Mouse (Mus musculus): ENCODE results near the gene Gm16181.
"Not testable (repeated sequence)": the region's sequence is repeated elsewhere in the genome, so short reads cannot be mapped to it uniquely, and the experiment has no call there.

Gene Gm16181

GRCm38 (mm10) chr17:35232659-35233058 is 12.0 kb downstream of the Gm16181 start:
- DNase-seq (ENCODE audit: low spot score in 2 of 2), result no peak

GRCm38 (mm10) chr17:35233114-35233980 is 12.7 kb downstream of the Gm16181 start, which contains the start of gene Atp6v1g2:
TSS of gene Atp6v1g2 (plus strand) at chr17:35233660.
- no peak for DNase-seq (ENCODE audit: low spot score in 2 of 2)

- not testable (repeated sequence) for DNase-seq (ENCODE audit: low spot score in 2 of 2)
Observed at GRCm38 (mm10) chr17:35234090-35234489, 13.5 kb downstream of the Gm16181 start.

GRCm38 (mm10) chr17:35234903-35235302 is 14.3 kb downstream of the Gm16181 start:
- DNase-seq (ENCODE audit: low spot score in 2 of 2), result no peak

GRCm38 (mm10) chr17:35235614-35236389 is 15.2 kb downstream of the Gm16181 start, which contains the start of gene Nfkbil1:
TSS of gene Nfkbil1 (minus strand) at chr17:35235792.
- peak; percentile 87 to 95 for DNase-seq (ENCODE audit: low spot score in 2 of 2)

DNA sequence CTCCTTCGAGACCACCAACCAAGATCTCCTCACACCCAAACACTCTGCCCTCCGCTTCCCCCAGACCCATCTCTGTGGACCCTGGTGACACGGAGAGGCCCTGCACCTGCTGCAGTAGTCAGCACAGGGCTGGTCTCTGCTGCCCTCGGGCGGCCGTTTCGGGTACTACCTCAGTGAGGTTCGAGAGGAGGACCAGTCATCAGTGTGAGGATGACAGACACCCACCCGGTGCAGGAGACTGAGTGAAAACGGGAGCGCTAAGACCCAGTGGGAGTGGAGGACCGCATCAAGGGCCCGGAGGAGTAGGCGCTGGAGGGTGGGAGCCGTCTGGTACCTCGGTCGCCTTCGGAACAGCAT is 15.7 kb downstream of the Gm16181 start:
- peak; percentile 90 to 99 for DNase-seq (ENCODE audit: low spot score in 2 of 2)

DNA sequence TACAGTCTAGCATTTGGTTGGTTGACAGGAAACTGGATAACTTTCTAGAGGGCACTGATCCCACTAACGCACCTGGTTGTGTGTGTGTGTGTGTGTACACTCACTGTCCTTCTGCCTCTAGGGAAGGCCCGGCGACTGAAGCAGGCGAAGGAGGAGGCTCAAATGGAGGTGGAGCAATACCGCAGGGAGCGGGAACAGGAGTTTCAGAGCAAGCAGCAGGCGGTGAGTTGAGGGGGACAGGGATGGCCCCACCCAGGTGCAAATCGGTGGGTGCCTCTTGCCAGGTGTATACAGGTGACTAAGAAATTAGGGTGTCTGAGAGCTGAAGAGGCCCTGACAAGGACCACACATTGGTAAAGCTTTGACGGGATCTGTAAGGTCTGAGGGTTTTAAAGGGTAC is 16.4 kb downstream of the Gm16181 start:
- no peak for DNase-seq (ENCODE audit: low spot score in 2 of 2)

- no peak for DNase-seq (ENCODE audit: low spot score in 2 of 2)
Observed at GRCm38 (mm10) chr17:35237504-35237903, 16.9 kb downstream of the Gm16181 start.

DNA sequence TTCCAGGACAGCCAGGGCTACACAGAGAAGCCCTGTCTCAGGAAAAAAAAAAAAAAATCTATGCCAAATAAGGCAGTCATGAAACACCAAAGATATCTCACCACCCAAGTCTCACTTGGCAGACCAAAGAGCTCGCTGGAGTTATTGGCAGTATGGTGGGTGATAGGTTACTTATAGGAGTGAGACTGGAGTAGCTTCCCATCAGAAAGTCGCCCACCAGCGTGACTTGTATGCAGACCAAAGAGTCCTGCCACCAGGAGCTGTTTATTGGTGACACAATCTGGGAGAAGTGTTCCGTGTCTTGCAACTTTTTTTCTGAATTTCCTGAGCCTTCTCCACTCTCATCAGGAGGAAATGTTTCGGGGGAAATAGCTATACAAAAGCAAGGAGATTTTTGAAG is 19.1 kb downstream of the Gm16181 start:
- DNase-seq (ENCODE audit: low spot score in 2 of 2), result no peak

DNA sequence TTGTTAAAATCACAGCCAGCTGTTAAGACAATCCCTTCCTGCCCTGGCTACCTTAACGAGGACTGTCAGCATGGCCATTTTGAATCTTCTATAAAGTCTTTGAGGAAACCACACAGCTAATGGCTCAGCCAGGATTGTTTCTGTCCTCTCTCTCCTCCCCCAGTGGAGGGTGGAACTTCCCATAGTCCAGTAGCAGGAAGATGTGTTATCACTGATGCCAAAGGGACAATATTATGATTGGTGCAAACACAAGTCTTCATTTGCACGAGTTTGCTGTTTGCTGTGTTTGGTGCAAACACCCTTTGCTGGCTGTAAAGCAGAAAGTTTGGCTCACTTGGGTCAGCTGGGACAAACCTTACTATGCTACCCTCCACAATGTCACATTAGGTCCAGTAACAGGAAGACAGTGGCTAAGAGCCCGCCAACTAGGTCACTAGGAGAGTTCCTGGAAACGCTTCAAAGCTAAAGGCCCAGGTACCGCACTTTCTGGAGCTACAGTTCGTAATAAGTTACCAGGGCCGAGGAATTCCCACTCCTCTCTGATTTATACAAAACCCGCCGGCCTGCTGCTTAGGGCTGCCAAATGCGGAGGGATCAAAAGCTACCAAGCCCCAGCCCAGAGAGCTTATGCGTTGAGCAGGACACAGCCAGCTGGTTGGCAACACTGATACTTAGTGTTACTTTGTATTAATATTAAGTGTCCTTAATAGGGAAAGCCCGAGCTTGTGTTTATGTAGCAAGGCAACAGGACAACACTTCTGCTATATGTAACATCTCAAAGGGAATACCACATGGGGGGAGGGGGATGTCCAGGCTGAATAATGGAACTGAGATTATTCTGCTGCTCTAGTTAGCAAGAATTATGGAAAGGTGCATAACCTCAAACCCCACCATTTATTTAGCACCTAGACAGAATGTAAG is 20.0 kb downstream of the Gm16181 start:
- DNase-seq (ENCODE audit: low spot score in 2 of 2), result no peak

DNA sequence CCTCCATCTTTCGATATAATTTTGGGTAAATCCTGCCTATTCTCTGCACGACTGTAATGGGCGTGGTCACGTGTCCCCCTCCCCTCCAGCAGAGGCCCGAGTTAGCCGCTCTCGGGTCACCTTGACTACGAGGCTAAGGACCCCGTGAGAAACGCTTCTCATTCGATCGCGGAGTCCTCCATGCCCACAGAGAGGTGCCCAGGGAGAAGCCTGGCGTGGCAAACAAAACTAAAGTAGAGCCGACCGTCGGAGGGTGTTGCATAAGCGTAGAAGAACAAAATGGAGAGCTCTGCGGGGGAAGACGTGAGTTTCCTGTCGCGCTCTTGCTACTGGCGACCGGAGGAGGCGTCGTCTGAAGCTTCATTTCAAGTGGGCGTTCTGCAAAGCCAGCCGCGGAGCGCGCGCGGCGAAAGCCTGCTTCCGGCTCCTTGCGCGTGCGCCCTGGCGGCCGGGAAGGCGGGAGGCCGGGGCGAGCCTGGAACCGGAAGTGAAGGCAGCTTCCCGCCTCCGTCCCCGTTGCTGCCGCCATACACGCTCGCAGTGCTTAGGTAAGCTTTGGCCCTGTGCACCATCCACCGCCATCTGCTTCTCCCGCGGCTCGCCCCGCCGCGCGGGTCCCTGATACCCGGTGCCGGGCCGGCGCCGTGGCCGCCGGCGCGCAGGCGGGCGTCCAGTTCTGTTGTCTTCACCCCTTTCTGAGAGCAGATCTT is 20.8 kb downstream of the Gm16181 start, which contains the start of gene Ddx39b:
Gene Ddx39b, plus strand, starts transcription at position 442 of the 710 bp plus-strand sequence.
- DNase-seq (ENCODE audit: low spot score in 2 of 2), result peak; percentile 95 to 97

DNA sequence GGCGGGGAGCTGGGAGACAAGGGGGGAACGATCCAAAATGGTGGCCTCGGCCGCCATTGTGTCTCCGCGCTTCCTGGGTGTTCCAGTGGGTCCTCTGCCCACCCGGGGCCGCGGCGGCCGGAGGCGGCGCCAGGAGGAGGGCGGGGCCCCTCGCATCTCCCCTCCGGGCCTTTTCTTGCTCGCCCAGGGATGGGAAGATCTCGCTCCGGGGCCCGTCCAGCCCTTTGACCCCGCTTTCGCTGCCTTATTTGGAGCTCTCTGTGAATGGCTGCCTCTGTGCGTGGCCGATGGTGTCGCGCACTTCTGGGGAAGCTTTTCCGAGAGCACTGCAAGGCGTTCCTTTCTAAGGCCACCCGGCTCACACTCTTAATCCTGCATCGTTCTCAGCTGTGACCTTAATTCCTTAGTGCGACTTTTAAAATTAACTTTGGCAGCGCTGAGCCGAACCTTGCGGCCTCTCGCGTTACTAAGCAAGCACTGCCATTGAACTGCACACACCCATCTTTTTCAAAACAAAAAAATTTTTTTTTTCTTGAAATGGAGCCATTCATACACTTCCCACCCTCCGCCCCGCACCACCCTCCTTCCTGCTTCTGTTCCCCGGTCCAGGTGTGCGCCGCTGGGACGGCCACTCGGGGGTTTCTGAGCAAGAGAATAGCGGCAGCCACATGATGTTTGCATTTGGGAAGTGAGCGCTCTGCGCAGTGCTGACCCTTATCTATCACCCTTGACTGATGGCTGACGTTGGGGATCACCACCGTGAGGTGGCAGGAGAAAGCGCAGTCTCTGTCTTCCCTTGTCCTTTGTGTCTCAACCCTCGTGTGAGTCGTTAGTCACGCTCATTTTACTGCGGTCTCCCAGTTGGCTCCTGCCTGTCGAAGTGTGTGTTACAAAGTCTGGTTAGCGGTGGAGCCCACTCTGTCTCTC is 21.6 kb downstream of the Gm16181 start:
- peak in 1 of 2 experiments; percentile 68 for DNase-seq (ENCODE audit: low spot score in 2 of 2)

DNA sequence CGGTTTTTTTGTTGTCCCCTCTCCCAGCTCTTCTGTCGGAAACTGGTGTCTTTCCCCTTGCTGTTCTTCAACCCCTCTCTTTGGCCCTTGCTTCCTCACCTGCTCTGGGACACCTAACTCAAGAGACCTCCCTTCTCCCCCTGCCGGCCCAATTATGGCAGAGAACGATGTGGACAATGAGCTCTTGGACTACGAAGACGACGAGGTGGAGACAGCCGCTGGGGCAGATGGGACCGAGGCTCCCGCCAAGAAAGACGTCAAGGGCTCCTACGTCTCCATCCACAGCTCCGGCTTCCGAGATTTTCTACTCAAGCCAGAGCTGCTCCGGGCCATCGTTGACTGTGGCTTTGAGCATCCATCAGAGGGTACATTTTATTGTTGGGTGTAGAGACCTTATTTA is 22.5 kb downstream of the Gm16181 start:
- DNase-seq (ENCODE audit: low spot score in 2 of 2), result peak in 1 of 2 experiments; percentile 64

DNA sequence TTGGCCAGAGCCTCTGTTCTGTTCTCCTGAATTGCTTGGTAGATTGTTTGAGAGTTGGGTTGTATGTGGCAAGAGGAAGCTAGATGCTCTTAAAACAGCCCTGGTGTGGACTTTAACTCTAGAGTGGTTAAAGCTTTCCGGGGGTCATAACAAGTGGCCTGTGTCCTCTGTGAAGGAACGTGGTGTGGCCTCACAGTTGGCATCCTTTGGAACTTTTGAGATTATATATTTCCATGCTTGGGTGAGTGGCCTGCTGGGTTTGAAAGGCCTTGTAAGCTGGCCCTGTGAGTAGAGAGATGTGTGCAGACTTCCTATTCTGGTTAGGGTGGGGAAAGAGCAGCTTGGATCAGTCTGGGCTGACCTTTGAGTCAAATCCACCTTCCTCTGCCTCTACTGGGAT is 24.4 kb downstream of the Gm16181 start:
- DNase-seq (ENCODE audit: low spot score in 2 of 2), result no peak

GRCm38 (mm10) chr17:35245731-35246623 is 25.3 kb downstream of the Gm16181 start:
- no peak for DNase-seq (ENCODE audit: low spot score in 2 of 2)

DNA sequence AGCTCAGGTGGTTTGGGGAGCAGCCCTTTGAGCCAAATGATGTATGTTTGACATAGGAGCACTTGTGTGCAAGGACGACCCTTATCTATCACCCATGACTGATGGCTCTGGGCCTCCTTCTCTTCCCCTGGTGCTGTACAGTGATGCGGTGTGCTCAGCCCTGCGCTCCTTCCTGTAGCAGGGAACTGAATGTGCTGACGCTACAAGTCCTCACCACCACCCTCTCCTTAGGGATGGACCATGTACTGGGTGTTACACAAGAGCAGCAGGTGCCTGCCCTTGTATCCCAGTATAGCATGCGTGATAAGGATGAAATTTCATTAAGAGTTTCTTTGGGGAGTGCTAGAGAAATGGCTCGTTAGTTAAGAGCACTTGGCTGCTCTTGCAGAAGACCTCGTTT is 26.5 kb downstream of the Gm16181 start:
- DNase-seq (ENCODE audit: low spot score in 2 of 2), result no peak

DNA sequence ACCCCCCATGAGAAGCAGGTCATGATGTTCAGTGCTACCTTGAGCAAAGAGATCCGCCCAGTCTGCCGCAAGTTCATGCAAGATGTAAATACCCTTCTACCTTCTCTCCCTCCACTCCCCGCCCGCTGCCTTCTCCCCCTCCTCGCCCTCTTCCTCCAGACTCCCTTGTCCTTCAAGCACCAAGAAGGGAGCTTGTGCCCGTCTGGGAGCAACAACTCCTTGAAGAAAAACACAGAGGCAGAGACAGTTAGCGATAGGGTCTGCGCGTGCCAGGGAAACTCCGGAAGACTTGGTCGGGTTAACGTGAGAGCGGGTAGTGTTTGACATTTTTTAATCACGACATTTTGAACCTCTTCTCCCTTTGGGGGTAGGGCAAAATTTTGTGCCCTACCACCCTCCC is 28.4 kb downstream of the Gm16181 start:
- DNase-seq (ENCODE audit: low spot score in 2 of 2), result no peak

DNA sequence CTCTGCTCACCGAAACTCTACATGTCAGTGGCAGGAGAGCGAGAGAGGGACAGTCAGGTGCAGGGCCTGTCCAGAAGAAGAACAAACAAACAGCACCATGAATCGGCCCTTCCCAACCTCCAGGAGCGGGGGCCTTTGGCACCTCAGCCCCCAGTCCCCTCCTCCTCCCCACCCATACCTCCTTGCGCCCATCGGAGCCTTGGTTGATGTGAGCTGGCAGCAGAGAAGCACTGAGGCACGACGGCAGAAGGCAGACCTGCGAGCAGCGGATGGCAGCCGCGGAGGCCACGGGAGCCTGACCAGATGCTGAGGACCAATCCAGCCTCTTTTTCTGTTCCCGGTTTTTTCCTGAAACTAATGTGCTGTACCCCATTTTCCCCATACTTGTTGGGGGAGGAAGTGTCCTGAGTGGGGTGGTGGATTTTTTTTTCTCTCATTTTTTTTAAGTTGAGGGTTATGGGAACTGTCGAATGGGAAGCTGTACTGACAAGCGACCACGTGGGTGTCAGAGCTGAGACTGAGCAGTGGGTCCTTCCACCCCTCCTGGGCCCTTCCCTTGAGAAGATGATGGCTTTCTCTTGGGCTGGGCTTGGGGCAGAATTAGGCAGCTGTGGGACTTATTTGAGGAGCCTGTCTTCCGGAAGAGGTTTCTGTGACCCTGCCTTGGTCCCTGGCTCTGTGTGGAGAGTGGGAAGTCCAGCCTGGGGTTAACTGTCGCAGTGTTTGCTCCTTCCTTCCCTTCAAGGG is 29.0 kb downstream of the Gm16181 start:
- no peak for DNase-seq (ENCODE audit: low spot score in 2 of 2)

All from left cerebral cortex, adult 9 months (tissue).